Mouse (Mus musculus) Muller cell, postnatal 12 days (primary cell): ENCODE measurements around the gene 4632433K11Rik.
"Not testable (repeated sequence)": the region's sequence is repeated elsewhere in the genome, so short reads cannot be mapped to it uniquely, and the experiment has no call there.

Experiments used
- DNase-seq: peaks from one replicate; pipeline ENCODE4 v3.0.0-alpha.2; 2015; ENCODE audit errors: inconsistent ontology term

The 4632433K11Rik gene

DNA sequence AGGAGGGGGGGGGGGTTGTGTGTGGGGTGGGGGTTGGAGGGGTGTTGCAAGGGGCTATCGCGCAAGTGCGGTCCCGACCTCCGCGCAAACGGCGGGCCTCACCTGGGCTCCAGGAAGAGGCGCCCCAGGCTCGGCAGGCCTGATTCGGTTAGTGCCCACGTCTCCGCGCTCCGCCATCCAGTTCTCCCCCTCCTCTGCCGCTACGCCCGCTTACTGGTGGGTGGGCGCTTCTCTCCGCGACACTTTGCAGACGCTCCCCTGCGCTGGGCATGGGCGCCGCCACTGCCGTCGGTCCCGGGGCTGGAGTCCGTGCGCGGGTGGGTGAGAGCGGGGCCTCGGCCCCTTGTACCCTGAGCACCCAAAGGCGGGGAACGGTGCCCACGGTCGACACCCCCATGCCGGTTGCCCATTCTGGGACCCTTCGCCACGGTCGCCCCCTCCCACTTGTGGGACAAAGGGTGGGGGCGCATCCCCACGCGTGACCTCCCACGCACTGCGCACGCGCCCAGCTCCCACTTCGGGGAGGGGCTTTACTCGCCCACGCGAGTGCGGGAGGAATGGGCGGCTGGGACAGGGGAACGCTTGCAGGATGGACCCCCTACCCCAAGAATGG is 22.8 kb downstream of the 4632433K11Rik start:
- DNase-seq = peak; percentile 36

DNA sequence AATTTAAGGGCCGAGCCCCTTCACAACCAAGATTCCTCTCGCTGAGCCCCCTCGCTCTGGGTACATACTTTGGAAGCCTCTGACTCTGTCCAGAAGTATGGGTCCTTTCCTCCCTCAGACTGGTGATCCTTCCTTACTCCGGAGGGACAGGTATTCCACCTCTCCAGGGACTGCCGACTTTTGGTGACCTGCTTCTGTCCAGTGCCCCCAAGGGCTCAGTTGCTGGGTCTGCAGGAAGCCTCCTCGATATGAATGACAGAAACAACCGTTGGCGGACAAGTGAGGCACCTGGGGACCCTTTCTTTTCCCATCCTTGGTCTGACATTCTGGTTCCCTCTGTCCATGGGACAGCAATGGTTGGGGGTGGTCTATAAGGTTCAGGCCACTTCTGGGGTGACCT is 23.5 kb downstream of the 4632433K11Rik start:
- DNase-seq = no peak

DNA sequence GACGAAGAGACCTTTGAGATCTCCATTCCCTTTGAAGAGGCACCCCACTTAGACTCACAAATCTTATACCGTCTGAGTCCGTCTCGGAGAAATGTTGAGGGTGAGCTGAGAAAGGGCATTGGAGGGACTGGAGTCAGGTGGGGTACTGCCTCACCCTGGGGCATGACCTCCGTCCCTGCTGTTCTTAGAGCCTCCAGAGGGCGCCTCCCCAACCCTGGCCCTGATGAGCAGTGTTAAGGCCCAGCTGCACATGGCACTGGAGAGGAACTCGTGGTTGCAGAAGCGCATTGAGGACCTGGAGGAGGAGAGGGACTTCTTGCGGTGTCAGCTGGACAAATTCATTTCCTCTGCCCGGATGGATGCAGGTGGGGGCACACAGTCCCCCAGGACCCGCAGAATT is 23.9 kb downstream of the 4632433K11Rik start:
- DNase-seq = no peak

DNA sequence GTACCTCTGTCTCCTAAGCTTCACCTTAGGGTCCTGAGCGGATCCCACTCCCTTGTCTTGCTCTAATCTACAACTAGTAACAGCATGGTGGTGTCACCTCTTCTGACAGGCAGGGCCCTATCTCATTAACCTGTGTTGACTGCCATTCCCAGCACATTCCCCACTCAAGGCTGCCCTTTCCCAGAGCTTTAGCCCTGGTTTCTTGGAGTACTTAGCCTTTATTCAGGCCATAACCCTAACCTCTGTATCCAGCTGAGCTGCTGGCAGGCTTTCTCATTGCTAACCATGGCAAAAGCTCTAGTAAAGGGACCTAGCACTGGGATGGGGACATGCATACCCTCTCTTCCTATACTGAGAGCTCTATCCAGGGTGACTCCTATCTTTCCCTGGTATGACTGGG is 24.7 kb downstream of the 4632433K11Rik start:
- DNase-seq = no peak

DNA sequence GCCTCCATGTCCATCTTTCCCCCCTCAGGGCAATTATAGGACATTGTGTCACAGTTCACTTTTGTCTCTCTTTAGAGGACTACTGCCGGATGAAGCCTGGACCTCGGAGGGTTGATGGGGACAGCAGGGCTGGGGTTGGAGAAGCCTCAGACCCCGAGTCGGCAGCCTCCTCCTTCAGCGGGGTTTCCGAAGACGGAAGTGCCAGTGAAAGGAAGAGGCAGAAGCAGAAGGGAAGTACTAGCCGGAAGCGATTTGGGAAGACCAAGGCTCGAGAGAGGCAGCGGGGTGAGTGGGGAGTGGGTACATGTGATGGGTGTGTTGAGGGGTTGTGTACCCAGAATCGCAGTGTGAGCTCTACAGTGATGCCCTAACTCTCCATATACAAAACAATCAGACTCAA is 25.5 kb downstream of the 4632433K11Rik start:
- DNase-seq = no peak

DNA sequence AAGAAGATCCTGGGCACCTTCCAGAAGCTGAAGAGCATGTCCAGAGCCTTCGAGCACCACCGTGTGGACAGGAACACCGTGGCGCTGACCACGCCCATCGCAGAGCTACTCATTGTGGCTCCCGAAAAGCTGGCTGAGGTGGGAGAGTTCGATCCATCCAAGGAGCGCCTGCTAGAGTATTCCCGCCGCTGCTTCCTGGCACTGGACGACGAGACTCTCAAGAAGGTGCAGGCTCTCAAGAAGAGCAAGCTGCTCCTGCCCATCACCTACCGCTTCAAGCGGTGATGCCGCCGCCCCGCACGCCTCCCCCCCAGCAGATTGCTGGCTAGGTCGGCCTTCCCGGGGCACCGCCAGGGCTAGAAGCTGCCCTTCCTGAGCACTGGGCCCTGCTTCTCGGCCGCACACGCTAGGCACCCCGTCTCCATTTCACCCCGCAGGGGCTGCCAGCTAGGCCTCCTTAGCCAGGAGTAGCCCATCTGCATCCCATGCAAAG is 26.4 kb downstream of the 4632433K11Rik start:
- peak; percentile 79 for DNase-seq

DNA sequence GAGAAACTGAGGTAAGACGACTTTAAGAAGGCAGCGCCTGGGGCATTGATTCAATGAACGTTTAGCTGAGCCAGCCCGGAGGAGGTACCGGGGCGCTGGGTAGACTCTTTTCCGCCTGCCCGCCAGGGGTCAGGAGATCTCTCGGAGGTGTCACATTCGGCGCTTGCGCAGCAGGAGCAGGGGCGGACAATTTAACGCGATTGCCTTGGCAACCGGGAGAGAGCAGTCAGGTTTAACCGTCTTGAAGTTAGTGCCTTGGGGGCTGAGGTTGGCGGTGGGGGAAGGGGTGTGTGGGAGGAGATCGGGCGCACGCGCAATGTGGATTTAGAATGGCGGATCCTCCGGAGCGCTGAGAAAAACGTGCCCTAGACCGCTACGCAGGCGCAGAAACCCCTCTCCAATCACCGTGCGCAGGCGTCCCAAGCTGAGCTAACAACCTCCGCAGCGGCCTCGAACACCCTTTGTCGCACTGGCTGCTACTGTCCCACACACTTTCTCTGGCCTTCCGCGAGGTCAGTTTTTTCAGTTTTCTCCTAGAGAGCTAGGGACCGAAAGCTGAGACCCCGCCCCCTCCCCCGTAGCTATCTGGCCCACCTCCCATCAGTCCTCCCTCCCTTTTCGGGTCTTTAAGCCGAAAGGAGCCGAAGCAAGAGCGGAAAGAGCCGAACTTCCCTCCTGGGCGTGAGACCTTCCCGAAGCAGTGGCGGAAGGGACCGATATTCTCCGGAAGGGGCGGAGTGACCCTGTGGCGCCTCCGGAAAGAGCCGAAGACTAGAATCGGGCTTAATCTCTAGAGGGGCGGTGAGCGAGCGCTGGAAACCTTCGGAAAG is 27.2 kb downstream of the 4632433K11Rik start:
- peak; percentile 99 for DNase-seq

DNA sequence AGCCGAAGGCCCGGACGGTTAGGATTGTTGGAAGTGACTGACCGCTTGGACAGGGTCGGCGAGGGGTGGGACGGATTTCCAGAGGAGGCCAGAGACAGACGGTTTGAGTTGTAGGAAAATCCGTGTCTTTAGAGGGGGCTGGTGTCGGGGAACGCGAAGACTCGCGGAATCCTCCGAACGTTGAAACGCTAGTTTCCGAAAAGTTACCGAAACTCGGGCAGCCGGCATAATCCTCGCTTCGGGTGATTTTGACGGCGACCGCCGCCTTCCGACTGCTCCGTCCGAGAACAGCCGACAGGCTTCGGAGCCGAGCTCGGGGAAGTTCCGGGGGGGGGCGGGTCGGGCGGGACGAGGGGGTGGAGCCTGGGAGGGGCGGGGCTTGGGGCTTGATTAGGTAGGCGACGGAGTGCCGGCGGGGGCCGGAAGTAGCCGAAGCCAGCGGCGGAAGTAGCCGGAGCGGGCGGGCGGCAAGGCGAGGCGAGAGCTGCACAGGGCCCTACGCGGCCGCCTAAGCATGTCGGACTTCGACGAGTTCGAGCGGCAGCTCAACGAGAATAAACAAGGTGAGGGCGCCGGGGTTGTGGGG is 27.9 kb downstream of the 4632433K11Rik start, which contains the start of gene U2af2:
Gene U2af2, plus strand, starts transcription at position 370 of the 586 bp plus-strand sequence.
- DNase-seq = peak; percentile 96

DNA sequence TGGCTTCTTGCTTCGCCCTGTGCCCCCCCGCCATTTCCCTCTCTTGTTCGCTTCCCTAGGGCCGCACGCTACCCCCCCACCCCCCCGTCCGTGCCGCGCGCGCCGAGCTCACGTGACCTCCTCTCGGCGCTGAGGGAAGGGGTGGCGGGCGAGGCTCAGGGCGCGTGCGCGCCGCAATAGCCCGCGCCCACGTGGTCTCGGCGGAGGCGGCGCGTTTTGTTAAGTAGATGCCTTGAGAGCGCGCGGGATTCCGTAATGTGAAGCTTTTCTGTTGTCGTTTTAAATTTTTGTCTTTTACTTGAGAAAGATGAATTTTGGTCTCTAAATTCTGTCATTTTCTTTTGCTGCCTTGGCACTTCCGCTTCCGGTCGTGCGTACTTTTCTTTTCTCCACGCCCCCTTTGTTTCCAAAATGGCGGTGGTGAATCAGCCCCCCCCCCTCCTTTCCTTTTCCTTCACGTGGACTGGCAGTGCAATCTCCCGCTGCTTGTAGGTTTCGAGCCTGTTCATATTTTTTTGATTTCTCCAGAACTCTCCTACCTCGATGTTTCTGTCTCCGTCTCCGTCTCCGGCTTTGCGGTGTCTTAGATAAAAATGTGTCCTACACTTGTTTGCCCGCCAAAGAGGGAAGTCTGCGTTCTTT is 28.6 kb downstream of the 4632433K11Rik start:
- DNase-seq = peak; percentile 80

DNA sequence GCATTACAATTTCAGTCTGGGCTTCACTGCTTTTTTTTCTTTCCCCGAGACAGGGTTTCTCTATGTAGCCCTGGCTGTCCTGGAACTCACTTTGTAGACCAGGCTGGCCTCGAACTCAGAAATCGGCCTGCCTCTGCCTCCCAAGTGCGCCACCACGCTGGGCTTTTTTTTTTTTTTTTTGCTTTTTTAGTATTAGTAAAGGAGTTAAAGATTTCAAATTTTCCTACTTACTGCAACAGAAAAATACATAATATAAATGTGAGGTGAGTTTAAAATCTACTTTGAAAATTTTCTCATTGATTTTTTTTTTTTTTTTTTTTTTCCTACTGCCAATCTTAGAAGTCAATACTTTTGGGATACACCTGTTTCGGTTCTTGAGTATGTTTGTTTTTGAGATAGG is 31.0 kb downstream of the 4632433K11Rik start:
- DNase-seq = no peak

DNA sequence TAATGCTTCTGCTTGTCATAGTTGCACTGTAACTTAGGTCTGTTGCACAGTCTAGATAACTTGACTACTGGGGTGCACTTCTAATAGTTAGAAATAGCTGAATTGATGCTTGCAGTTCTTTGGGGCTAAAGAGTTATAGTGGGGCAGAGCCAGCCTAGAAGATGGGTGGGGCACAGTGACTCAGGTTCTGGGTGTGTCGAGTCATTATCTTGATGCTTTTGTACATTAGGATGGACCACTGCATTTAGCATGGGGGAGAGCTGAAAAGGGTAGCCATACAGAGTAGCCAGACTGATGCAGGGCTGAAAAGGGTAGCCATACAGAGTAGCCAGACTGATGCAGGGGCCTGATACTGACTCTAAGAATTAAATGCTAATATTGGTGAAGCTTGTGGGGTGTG is 39.7 kb downstream of the 4632433K11Rik start:
- DNase-seq = no peak

DNA sequence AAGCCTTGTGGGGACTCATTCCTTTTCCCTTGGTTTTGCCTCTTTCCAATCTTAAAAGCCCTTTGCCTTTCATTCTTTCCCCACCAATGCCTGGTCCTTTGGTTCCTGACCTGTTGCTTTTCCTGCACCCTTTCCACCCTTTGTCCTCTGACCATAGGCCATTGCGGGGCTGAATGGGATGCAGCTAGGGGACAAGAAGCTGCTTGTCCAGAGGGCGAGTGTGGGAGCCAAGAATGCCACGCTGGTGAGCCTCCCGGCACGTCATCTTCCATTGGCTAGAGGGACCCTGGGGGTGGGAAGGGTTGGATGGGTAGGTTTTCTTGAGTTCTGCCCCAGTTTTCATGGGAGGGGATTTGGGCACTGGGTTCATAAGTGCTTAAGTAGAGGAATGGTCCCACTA is 41.1 kb downstream of the 4632433K11Rik start:
- no peak for DNase-seq

DNA sequence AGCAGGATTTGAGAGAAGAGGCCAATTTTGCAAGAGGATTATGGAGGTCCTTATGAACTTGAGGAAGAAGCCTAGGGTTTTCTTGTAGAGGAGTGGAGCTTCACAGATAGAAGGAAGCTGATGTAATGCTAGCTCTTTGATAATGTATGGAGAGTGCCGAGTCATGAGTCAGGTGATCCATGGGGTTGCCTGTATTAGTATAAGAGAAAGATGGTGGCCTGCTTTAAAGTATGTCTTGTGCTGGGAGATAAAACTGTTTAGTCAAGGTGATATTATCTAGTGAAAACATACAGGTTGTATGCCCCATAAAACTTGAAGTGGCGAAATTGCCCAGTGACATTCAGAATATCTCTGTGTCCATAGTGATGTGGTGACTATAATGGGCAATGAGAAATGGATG is 43.0 kb downstream of the 4632433K11Rik start:
- no peak for DNase-seq

DNA sequence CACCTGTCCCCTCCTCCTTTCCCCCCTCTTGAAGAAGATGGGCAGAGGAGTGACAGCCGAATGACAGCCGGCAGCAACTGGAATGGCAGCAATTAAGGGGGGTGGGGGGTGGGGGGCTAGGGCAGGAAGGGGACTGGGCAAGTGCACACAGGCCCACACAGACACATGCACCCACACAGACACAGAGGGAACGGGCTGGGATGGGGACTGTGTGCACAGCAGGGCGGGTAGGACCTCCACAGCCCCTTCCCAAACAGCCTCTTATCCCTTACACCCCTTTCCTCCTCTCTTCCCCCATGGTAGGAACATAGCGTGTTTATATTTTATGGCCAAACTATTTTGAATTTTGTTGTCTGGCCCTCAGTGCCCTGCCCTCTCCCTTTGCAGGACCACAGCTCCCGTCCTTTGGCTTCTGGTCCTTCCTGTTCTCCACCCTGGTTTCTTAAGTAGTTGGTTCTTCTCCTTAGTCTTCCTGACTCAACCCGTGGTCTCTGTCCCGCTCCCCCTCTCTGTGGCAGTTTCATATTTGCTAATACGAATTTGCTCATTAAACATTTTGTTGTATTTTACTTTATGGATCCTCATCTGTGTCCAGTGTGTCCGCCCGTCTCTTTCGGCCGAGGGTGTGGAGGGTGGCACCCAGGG is 45.6 kb downstream of the 4632433K11Rik start:
- DNase-seq = not testable (repeated sequence)

DNA sequence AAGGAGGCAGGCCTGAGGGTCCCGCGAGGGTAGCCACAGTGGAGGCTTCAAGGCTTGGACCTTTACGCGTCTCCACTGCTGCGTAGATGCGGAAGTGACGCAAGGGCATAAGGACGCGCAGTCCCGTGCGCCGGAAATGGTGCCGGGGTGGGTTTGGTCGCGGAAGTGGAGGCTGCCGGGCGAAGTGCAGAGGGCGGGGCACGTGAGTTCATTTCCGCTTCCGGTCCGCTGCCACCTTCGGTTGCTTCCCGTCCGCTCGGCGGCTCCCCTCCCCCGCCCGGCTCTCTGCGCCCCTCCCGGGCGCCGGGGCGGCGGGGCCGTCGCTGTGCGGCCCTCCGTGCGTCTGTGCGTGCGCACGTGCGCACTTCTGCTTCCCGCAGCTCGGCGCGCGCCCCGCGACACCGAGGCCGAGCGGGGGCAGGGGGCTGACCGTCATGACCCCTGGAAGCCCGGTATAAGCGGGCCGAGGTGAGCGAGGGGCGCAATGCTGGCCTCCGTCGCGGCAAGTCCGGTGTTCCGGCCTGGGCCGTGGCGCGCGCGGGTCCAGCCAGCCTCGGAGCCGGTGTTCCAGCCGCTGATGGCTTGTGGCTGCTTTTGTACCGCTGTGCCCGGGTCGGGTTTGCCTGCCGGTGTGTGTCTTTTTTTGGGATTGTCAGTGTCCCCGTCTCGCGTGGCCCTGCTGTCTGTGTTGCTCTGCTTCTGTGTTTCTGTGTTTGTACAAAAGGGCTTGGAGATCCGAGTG is 46.3 kb downstream of the 4632433K11Rik start, which contains the start of gene Epn1:
Gene Epn1, plus strand, starts transcription at position 226 of the 742 bp plus-strand sequence.
- DNase-seq = peak; percentile 95

DNA sequence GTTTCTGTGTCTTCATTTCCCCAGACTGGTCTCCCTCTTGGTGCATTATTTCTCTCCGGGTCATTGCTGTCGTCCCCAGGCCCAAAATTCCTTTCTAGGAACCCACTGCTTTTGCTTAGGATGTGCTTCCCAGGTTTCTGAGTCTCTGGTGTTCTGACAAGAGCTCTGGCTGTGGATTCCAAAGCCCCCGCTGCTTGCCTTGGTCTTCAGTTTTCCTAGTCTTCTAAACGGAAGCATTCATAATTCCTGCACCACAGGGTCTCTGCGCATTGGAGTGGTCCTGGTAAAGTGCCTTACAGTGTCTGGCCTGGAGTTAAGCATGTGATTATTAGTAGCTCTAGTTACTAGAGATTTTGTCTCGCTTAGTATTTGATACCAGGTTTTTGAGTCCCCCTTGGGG is 46.9 kb downstream of the 4632433K11Rik start:
- DNase-seq = peak; percentile 10

DNA sequence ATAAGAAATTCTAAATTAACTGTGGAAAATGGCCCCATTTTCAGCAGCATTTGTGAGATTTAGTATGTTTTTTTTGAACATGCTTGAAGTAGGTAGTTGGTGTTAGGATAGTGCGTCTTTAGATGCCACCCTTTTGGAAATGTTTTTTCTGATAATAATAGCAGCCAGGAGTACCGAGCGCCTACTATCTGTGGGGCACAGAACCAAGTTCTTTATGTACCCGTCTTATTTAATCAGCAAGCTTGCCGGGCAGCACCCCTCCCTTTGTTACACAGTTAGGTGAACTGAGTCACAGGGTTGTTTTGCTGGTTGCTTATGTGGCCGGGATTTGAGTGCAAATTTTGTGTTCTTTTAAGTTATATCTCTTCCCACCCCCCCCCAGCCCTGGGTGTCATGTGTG is 47.3 kb downstream of the 4632433K11Rik start:
- DNase-seq = no peak

DNA sequence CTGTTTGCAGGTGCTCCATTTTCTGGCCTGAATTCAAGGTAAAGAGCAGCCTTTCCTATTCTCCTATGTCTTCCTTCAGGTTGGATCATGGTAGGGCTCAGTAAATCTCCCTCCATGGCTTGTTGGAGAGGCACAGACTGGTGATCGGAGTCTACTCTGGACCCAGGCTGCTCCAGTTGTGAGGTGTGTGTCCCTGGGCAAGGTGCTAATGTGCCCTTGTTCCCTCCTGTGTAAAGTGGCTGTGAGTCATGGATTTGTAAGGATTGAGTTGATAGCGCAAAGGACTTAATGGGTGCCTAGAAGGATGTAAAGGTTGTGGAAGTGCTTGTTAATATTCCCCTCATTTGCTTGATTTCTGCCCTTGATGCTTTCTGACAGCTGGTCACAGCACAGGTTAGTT is 48.0 kb downstream of the 4632433K11Rik start:
- DNase-seq = no peak

DNA sequence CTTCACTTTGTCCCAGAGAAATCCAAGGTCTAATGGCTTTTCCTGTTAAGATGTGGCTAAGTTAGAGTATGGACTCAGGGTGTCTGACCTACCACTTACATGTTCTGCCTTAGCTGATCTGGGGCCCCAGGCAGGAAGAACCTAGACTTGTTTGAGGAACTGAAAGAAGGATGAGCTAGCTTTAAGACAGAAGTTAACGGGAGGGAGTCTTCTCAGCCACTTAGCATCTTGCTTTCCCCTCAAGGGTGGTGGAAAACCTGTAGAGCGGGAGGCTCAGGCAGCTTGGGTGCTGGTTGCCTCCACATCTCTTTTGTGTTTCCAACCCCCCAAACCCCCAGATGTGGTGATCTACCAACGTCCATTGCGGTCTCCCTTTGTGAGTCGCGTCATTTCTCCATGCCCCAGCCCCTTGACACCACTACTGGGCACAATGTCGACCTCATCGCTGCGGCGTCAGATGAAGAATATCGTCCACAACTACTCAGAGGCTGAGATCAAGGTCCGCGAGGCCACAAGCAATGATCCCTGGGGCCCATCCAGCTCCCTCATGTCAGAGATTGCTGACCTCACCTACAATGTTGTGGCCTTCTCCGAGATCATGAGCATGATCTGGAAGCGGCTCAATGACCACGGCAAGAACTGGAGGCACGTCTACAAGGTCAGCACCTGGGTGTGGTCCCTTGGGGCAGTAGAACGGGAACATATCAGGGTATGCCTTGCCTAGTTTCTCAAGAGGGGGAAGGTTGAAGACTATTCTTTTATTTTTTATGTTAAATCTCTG is 49.6 kb downstream of the 4632433K11Rik start:
- no peak for DNase-seq
